Mouse (Mus musculus): ENCODE data around the gene Xrcc5.

The Xrcc5 gene

DNA sequence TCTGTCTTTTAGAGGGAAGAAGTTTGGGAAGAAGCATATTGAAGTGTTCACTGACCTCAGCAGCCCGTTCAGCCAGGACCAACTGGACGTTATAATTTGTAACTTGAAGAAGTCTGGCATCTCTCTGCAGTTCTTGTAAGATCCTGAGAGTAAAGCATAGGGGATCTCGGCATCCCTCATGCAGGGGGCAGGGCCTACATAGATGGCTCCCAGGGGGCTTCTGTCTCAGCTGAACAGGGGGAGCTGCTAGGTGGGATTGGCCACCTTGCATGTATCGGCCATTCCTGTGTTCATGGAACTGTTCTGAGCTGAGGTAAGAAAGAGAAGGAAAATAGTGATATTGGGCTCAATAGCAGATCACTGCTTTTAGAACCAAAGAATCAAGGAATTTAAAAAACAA lies 8.2 kb downstream of the Xrcc5 start:
- no peak for DNase-seq (ENCODE audit: low spot score)

DNA sequence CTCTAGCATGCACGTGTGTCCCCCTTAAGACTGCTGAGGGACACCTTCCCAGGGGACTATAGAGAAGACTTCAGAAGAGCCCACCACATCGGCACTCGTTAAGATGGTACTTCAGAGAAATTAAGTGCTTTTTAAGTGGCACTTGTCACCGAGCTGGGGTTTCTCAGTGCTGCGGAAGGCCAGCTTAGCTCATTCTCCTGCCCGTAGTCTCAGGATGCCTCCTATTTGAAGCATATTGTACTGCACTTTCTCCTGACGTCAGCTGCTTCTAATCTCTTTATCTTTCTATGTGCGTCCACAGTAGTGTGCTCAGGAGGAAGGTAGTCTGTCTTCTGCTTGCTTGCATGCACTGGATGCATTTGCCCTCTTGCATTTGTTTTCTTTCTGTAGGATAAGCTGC lies 9.2 kb downstream of the Xrcc5 start:
- no peak for DNase-seq (ENCODE audit: low spot score)

DNA sequence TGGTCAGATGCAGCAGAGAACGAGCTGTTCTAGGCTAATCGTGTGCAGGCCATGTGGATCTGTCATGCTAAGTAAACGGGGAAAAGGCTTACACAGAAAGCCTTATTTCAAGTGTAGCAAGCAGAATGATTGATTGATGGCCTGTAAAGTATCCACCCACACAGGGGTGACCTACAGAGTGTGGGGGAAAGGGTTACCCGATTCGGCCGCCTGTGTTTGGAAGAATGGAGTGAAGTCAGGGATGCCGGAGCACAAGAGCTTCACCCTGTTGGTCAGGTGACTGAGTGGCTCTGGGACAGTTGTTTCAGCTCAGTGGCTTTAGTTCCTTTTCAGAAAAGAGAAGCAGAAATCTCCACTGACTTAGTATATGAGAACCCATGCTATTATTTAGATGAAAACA lies 9.7 kb downstream of the Xrcc5 start:
- DNase-seq (ENCODE audit: low spot score): no peak

DNA sequence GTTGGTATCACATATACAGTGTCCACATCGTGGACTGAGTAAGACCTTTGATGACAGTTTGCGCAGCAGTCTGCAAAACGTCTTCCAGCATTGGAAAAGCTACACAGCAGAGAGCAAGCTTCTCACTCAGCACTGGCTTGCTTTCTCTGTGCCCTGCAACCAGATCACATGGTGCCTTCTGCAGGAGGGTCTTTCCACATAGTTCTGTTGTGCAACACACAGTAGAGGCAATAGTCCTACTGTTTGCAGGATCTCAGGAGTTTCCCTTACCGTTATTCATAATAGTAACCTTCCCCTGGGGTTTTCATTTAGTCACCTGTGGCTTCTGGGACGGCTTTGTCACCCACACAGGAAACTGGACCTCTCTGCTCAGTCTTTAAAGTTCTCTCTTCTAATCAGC lies 13.5 kb downstream of the Xrcc5 start:
- no peak for DNase-seq (ENCODE audit: low spot score)

DNA sequence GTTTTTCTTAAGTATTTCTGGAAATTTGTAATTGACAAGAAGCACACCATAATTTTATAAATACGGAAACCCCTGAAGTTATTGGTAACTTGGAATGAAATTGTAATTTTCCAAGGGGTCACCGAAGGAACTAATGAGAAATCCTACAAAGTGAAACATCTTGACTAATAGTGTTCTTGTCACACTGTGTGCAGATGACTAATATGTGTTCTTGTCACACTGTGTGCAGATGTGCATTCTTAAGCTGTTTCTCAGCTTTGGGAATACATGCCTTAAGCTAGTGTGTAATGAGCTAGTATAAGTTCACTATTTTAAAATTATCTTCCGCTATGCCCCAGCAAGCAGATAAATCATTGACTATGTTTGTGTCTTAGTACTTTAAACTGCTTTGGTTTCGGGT lies 16.0 kb downstream of the Xrcc5 start:
- DNase-seq (ENCODE audit: low spot score): no peak

DNA sequence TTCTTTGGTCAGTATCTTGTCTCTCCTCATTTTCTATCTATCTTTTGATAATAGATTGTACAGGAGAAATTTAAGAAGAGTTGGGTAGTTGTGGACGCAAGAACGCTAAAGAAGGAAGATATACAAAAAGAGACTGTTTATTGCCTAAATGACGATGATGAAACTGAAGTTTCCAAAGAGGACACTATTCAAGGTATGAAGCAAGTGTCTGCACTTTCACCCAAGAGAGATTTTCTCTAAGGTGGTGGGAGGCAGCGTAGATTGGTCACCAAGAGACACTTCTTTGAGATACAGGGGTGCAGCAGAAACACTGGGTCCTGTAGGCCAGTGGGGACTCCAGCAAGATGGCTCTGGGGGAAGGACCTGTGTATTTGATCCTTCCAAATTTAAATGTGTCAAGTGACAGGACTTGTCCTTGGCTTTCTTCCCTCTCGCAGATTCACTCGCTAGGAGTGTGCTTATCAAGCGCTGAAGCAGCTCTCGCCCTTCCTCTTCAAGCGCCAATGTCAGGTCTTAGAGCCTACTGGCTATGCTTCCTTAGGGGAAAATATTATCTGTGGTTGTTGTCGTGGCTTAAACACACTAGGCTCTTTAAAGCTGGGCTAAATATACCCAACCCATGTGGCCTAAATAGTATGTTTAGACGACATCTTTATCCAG lies 19.1 kb downstream of the Xrcc5 start:
- no peak for DNase-seq (ENCODE audit: low spot score)

DNA sequence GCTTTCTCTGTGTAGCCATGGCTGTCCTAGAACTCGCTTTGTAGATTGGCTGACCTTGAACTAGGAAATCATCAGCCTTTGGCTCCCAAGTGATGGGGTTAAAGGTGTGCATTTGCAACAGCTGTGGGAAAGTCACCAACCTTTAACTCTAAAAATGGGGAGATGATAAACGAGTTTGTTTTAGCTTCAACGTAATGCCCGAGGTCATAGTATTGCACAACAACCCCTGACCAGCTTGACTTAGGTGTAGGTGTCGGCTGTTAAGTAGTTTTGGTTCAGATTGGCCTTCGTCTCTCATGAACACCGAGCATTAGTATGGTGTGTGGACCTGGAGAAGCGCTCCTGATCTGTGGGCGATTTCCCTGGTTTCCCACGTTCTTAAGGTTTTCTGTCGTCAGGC lies 27.6 kb downstream of the Xrcc5 start:
- no peak for DNase-seq (ENCODE audit: low spot score)

DNA sequence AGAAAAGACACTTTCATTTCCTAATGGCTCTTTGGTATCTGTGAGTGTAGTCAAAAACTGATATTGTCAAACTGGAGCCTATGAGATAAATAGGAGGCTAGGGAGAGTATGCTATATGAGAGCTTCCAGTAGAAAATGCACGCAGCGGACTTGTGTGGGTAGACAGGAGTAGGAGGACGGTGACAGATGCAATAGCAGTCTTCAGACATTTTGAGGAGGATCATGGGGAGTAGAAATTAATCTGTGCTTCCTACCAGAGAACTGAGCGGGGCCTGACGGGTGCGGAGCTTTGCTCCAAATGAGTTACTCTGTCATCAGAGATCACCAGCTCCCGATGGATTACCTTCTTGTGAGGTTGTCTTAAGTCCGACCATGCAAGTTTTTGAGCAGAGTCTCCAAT lies 29.6 kb downstream of the Xrcc5 start:
- no peak for DNase-seq (ENCODE audit: low spot score)

DNA sequence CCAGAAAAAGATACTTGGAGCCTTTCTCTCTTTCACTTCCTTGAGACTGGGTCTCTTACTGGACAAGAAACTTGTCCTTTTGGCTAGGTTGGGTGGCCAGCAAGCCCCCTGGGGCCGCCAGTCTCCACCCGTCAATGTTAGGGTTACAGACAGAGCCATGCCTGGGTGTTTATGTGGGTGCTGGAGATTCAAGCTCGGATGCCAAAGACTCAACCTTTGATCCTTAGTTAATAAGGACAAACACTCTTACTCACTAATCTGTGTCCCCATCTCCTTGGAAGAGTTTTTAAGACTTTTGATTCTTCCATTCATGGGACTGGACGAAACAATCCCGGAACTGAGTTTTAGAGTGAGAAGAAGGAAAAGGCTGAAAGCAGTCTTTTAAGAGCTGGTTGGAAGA lies 31.1 kb downstream of the Xrcc5 start:
- no peak for DNase-seq (ENCODE audit: low spot score)

DNA sequence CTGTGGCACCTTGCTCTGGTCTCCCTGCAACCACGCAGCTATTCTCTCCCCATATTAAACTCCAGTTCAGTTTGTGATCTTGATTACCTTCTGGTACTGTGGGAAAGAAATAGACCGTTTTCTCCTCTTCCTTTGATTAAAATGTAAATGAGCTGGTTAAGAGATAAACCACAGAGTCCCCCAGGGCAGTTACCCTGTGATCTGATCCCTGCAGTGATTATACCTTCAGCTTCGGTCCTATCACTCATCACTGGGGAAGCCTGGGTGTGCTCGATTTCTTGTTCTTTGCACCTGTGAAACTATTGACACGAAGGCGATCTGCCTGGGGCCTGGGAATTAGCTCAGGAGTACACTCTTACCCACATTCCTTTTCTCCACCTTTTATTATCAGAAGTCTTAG lies 40.7 kb downstream of the Xrcc5 start:
- DNase-seq (ENCODE audit: low spot score): no peak

DNA sequence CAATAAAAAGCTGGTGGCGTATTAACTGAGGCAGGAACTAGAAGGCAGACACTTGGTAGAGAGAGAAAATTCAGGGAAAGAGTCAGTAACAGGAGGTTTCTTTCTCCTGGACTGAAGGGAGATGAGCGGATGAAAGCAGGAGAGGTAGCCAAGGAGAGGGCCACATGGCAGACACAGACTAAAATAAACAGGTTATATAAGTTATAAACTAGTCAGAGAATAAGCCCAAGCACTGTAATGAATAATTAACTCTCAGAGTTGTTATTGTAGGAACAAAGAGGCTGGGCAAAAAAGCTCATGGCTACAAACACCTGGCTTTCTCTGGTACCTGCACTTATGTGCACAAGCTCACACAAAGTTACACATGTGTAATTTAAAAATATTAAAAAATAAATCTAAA lies 47.6 kb downstream of the Xrcc5 start:
- no peak for DNase-seq (ENCODE audit: low spot score)

DNA sequence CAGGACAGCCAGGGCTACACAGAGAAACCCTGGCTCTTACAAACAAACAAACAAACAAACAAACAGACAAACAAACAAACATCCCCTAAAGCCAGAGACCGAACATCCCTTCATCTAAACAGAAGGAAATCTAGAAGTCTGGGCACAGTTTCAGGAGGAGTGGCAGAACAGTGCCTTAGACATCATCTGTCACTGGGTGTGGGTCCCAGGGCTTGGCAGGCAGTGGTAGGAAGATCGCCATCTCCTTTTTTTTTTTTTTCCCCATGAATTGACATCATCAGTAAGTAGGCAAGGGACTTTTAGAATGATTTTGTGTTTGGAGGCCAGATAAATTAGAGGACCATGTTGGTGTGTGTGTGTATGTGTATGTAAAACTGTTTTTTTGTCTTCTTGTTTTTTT lies 51.0 kb downstream of the Xrcc5 start:
- DNase-seq (ENCODE audit: low spot score): no peak

DNA sequence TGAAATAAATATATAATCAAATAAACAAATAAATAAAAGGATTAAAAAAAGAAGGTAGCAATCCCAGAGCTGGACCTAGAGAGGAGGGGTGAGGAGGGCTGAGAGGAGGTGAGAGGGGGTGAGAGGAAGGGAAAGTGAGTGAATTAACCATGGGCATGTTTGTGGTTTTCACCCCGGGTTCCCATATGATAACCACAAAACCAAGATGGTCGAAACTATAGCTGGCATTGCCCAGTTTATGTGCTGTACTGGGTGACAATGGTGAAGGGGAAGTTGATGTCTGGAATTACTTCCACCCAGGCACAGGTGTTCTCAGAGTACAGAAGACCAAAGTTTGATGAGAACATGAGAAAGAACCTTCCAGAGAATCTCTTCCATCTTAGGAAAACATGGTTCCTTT lies 52.2 kb downstream of the Xrcc5 start:
- DNase-seq (ENCODE audit: low spot score): no peak

DNA sequence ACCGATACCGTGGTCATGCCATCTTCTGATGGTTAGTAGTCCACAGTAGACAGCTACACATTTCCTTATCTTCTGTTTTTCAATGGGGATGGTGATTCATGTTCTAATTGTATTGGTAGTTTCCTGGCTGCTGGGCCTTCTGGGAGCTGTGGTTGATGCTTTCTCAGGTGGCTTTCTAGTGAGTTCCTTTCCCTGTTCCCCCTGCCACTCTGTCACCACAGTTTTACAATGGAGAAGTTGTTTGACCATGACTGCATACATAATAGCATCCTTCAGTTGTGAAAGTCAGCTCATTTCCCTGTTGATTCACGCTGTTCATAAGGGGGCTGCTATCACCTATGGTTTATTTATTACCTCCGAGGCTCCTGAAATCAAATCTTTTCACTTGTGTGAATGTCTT lies 53.6 kb downstream of the Xrcc5 start:
- DNase-seq (ENCODE audit: low spot score): no peak

DNA sequence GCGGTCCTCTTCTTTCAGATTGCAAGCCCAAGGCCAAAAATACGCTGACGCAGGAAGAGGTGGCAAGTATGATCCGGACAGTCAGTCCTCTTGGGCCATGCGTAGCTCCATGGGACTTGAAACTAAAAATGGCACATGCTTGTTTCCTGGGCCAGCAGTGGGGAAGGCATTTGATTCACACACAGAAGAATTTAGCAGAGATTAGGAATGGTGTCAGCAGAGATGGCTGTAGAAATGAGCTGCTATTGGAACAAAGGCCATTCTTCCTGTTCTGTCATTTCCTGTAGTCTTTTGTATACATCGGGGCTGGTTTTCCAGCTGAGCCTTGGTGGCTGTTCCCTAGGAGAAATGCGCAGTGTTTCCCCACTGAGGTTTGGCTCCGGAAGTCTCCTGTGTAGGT lies 57.4 kb downstream of the Xrcc5 start:
- DNase-seq (ENCODE audit: low spot score): no peak

DNA sequence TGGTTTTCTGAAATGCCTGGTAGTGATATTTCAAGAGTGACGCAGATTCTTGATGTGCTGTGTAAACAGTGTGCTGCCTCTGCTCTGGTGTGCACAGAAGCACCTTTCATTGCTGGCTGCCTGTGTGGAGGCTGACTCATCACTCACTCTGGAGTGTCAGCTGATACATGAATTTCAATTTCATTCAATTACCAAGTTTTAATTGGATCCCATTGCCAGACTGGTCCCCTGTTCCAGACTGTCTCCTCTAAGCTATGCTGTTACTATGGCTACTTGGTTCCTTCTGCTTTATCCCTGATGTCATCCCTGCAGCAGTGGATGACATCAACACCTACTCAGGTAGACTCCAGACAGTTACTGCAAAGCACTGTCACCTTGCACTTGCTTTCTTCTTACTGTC lies 65.3 kb downstream of the Xrcc5 start:
- DNase-seq (ENCODE audit: low spot score): no peak

DNA sequence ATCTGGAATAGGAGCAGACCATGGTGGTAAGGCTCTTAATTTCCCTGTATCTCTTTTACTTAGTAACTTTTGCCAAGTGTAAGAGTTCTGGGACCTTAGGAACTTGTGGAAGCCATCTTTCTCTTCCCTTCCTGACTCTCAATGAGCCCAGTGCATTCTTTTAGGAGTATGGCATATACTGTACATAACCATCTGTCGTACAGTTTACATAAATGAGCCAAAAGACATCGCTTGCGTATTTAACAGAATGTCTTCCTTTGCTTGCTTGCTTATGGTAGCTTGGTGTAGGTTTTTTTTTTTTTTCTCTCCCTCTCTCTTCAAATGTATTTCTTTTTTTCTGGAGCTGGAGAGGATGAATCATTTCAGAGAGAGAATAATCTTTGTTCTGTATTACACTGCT lies 65.7 kb downstream of the Xrcc5 start:
- no peak for DNase-seq (ENCODE audit: low spot score)

DNA sequence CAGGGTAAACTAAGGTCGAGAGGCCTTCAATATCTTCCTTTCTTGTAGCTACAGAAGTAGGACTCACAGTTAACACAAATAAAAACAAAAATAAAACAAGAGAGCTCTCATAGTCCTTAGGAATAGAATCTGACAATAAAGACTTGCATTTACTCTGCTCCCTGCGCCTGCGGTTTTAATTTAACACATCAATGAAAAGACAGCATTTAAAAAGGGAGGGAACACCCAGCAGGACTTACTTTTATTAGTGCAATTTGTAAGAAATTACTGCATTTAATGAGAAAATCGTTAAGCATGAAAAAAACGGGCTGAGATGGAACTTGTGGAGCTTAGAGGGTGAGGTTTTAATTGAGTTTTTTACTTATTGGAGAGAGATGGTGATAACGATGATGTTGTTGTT lies 66.4 kb downstream of the Xrcc5 start:
- no peak for DNase-seq (ENCODE audit: low spot score)

DNA sequence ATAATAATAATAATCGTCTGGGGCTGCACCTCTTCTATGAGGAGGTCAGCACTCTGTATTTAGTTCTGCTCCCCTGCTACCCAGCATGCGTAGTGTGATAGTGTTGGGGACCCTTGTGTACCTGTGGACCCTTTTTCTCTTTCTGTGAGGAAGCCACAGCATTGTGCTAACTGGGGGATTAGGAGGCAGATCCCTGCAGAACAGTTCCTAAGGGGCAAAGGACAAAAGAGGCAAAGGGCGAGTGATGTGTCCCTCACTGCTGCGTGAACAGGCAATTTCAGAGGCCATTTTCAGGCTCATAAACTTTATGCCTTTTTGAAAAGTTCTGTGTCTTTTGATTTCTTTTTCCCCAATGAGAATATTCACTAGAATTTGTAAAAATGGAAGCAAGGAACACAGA lies 66.8 kb downstream of the Xrcc5 start:
- DNase-seq (ENCODE audit: low spot score): no peak

DNA sequence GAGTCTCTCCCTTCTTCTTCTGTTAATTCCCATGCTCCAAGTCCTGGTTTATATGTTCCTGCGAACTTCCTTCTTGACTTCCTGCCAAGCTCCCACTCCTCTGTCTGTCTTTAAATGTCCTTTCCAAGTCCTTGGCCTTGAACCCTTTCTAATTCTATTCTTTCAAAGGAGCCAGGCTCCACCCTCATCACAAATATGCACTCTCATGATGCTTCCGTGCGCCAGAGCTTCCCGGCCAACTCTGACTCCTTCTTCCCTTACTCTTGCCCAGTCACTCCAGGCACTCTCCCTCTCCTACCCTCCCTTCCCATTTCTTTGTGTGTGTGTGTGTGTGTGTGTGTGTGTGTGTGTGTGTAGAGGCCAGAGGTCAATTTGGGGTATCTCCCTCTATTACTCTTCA lies 70.9 kb downstream of the Xrcc5 start:
- no peak for DNase-seq (ENCODE audit: low spot score)

DNA sequence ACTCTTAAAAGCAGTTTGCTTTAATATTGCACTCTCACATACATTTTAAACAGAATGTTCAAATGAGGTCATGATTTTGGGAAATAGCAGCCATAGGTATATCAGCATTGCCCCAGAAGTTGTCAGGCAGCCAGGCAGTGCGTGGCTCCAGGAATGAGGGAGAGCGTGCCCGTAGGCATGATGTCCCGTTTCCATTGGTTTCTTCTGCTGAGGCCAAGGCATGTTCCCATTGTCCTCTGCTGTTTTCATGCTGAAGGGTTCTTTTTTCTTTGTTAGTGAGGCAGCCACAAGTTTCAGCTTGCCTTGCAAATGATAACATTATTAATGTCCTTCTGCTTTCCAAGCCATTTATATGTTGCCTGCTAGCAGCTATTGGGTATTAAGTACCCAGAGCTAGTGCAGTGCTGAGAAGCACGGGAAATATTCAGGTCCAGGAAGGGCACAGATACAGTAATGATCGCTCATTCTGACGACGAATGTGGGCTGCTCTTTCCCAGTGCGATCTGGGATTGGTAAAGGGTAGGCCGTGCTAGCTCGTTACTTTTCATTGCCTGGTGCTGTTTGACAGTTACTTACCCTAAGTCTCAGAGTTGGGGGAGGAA lies 72.6 kb downstream of the Xrcc5 start:
- no peak for DNase-seq (ENCODE audit: low spot score)

DNA sequence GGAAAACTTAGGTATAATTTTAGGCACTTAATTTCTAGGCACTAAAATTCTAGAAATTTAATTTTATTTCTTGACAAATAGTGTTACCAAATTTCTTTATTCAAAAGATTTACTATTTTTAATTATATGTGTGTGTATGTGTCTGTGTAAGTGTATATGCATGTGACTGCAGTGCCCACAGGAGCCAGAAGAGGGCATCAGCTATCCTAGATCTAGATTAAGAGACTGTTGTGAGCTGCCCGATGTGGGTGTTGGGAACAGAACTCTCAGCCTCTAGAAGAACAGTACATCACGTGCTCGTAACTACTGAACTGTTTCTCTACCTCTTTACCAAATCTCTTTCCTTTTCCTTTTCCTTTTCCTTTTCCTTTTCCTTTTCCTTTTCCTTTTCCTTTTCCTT lies 73.3 kb downstream of the Xrcc5 start:
- no peak for DNase-seq (ENCODE audit: low spot score)

DNA sequence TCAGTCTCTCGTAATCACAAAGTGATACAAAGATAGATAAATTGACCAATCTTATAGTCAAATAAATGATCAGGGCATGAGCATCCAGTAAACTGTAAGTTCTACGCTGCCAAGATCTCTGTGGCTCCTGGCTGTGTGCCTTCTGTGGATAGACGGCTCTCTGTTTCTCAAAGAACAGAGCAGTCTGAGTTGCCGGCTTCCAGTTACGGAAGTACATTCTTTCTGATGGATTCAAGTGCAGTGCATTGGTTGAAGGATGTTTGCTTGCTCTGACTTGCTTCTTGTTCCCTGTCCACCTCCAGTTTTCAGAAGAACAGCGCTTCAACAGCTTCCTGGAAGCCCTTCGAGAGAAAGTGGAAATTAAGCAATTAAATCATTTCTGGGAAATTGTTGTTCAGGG lies 75.8 kb downstream of the Xrcc5 start:
- DNase-seq (ENCODE audit: low spot score): no peak

DNA sequence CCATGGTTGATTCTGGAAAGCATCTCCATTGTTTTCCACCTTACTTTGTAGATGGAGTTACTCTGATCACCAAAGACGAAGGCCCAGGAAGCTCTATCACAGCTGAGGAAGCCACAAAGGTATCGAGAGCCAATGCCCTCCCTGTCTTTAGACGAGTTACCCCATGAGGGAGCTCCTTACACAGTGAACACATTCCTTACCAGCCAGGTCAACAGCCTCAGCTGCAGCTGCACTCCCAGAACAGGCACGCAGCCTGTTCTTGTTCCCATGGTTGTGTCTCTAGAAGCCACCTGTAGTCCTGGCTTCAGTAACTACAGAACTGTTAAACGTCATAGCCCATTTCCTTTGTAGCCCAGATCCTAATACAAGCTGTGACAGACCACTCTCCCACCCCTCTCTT lies 76.4 kb downstream of the Xrcc5 start:
- no peak for DNase-seq (ENCODE audit: low spot score)

DNA sequence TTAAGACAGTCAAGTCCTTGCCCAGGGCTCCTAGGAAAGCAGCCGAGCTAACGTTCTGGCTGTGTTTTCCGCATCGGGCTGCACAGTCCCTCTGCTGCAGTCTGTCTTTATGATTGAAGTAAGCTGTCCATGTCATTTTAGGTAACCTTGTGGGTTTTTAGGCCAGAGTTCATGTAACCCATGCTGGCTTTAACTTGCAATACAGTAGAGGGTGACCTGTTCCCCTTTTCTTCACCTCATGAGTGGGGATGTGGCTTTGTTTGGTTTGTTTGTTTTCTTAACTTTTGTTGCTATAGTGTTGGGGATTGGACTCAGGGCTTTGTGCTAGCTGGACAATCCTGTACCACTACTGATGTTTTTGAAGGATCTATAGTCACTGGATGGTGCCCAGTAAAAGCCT lies 83.2 kb downstream of the Xrcc5 start:
- DNase-seq (ENCODE audit: low spot score): no peak
